Mouse (Mus musculus): ENCODE data around the gene Gsk3a. TPM values are rescaled to one million over a fixed set of nuclear protein-coding genes. Genes with fewer than 3 reads are reported as not detected.
A peak's percentile ranks its signal among the peaks of the same experiment; 100 is the strongest.

Gene Gsk3a
- polyA plus RNA-seq, 1 experiment from 2014 or later = 15.9 TPM

GRCm38 (mm10) chr7:25221102-25221883 is 16.4 kb downstream of the Gsk3a start, which contains the start of gene Zfp526:
Gene Zfp526, plus strand, starts transcription at chr7:25221425.
- WGBS = under 1% methylated on average over 45 of the region's 45 CpGs
- peak; percentile 93 for ATAC-seq (ENCODE audit: insufficient number of reproducible peaks, insufficient read depth, low FRiP score, low read depth)
- Histone ChIP-seq H3K4me2 (replicated peaks; ENCODE audit: low read depth, low read length) (peak within 1 kb of the TSS; percentile 87), H3K27ac (ENCODE audit: low read length) (peak within 1 kb of the TSS; percentile 87), H3K4me1 (ENCODE audit: control insufficient read depth, insufficient read depth, low read length) (peaks cover 25% of the 10 kb centered on the region), H3K36me3 (ENCODE audit: control insufficient read depth, insufficient read depth, low read length) (peaks cover 14% of the 10 kb centered on the region), H3K9me3 (ENCODE audit: control insufficient read depth, low read depth, low read length) (no peaks in the 10 kb centered on the region), H3K27me3 (ENCODE audit: control insufficient read depth, insufficient read depth, low read length) (no peaks in the 10 kb centered on the region), H3K4me3 (ENCODE audit: low read depth, low read length) (peak within 1 kb of the TSS; percentile 52), H3K9ac (replicated peaks; ENCODE audit: low read depth, low read length) (peak within 1 kb of the TSS; percentile 45)

- Histone ChIP-seq H3K4me2 (replicated peaks; ENCODE audit: low read depth, low read length) (peak within 1 kb of the TSS; percentile 87), H3K4me3 (ENCODE audit: low read depth, low read length) (peak within 1 kb of the TSS; percentile 52), H3K27ac (ENCODE audit: low read length) (peak within 1 kb of the TSS; percentile 87), H3K27me3 (ENCODE audit: control insufficient read depth, insufficient read depth, low read length) (no peaks in the 10 kb centered on the region), H3K9me3 (ENCODE audit: control insufficient read depth, low read depth, low read length) (no peaks in the 10 kb centered on the region), H3K4me1 (ENCODE audit: control insufficient read depth, insufficient read depth, low read length) (peaks cover 25% of the 10 kb centered on the region), H3K36me3 (ENCODE audit: control insufficient read depth, insufficient read depth, low read length) (peaks cover 7% of the 10 kb centered on the region), H3K9ac (replicated peaks; ENCODE audit: low read depth, low read length) (peak within 1 kb of the TSS; percentile 45)
- 6% methylated on average over 20 of the region's 20 CpGs for WGBS
- ATAC-seq (ENCODE audit: insufficient number of reproducible peaks, insufficient read depth, low FRiP score, low read depth) = no peak
These were observed 17.1 kb downstream of the Gsk3a start, which contains the start of gene Dedd2 for GRCm38 (mm10) chr7:25220457-25221101. Gene Dedd2, minus strand, starts transcription at chr7:25220615.

GRCm38 (mm10) chr7:25219756-25220456 is 17.7 kb downstream of the Gsk3a start:
- H3K9me3 ChIP-seq (ENCODE audit: control insufficient read depth, low read depth, low read length) = no peaks in the 10 kb centered on the region
- peaks cover 25% of the 10 kb centered on the region for H3K4me1 ChIP-seq (ENCODE audit: control insufficient read depth, insufficient read depth, low read length)
- H3K4me3 ChIP-seq (ENCODE audit: low read depth, low read length) = peak overlapping the region; percentile 52
- 3% methylated on average over 31 of the region's 31 CpGs for WGBS
- peak overlapping the region; percentile 18; the same call in 1 of the 2 replicates for H3K9ac ChIP-seq (replicated peaks; ENCODE audit: low read depth, low read length)
- peak overlapping the region; percentile 87 for H3K4me2 ChIP-seq (replicated peaks; ENCODE audit: low read depth, low read length)
- H3K36me3 ChIP-seq (ENCODE audit: control insufficient read depth, insufficient read depth, low read length) = peaks cover under 1% of the 10 kb centered on the region
- peak; percentile 72 for ATAC-seq (ENCODE audit: insufficient number of reproducible peaks, insufficient read depth, low FRiP score, low read depth)
- H3K27ac ChIP-seq (ENCODE audit: low read length) = peak overlapping the region; percentile 74; the same call in 1 of the 2 replicates
- H3K27me3 ChIP-seq (ENCODE audit: control insufficient read depth, insufficient read depth, low read length) = no peaks in the 10 kb centered on the region

- under 1% methylated on average over 16 of the region's 16 CpGs for WGBS
- H3K9ac ChIP-seq (replicated peaks; ENCODE audit: low read depth, low read length) = peak overlapping the region; percentile 18; the same call in 1 of the 2 replicates
- H3K4me2 ChIP-seq (replicated peaks; ENCODE audit: low read depth, low read length) = peak overlapping the region; percentile 87
- peaks cover 25% of the 10 kb centered on the region for H3K4me1 ChIP-seq (ENCODE audit: control insufficient read depth, insufficient read depth, low read length)
- no peaks in the 10 kb centered on the region for H3K27me3 ChIP-seq (ENCODE audit: control insufficient read depth, insufficient read depth, low read length)
- peak overlapping the region; percentile 74; the same call in 1 of the 2 replicates for H3K27ac ChIP-seq (ENCODE audit: low read length)
- ATAC-seq (ENCODE audit: insufficient number of reproducible peaks, insufficient read depth, low FRiP score, low read depth) = peak; percentile 4; the same call in 1 of the 2 replicates
- H3K4me3 ChIP-seq (ENCODE audit: low read depth, low read length) = peak overlapping the region; percentile 52
- H3K9me3 ChIP-seq (ENCODE audit: control insufficient read depth, low read depth, low read length) = no peaks in the 10 kb centered on the region
- no peaks in the 10 kb centered on the region; the same call in 1 of the 2 replicates for H3K36me3 ChIP-seq (ENCODE audit: control insufficient read depth, insufficient read depth, low read length)
These were observed 18.3 kb downstream of the Gsk3a start for GRCm38 (mm10) chr7:25219416-25219750.

- H3K36me3 ChIP-seq (ENCODE audit: control insufficient read depth, insufficient read depth, low read length) = no peaks in the 10 kb centered on the region
- peak overlapping the region; percentile 87 for H3K4me2 ChIP-seq (replicated peaks; ENCODE audit: low read depth, low read length)
- H3K9ac ChIP-seq (replicated peaks; ENCODE audit: low read depth, low read length) = peak overlapping the region; percentile 55
- no peaks in the 10 kb centered on the region for H3K27me3 ChIP-seq (ENCODE audit: control insufficient read depth, insufficient read depth, low read length)
- peak overlapping the region; percentile 52 for H3K4me3 ChIP-seq (ENCODE audit: low read depth, low read length)
- peak; percentile 30; the same call in 1 of the 2 replicates for ATAC-seq (ENCODE audit: insufficient number of reproducible peaks, insufficient read depth, low FRiP score, low read depth)
- WGBS = under 1% methylated on average over 53 of the region's 53 CpGs
- H3K27ac ChIP-seq (ENCODE audit: low read length) = peak overlapping the region; percentile 74; the same call in 1 of the 2 replicates
- H3K4me1 ChIP-seq (ENCODE audit: control insufficient read depth, insufficient read depth, low read length) = peaks cover 25% of the 10 kb centered on the region
- no peaks in the 10 kb centered on the region for H3K9me3 ChIP-seq (ENCODE audit: control insufficient read depth, low read depth, low read length)
These were observed 18.8 kb downstream of the Gsk3a start for GRCm38 (mm10) chr7:25218705-25219415.

GRCm38 (mm10) chr7:25217653-25218395 is 19.8 kb downstream of the Gsk3a start:
- Histone ChIP-seq H3K4me3 (ENCODE audit: low read depth, low read length) (peak overlapping the region; percentile 52; the same call in 1 of the 2 replicates), H3K4me1 (ENCODE audit: control insufficient read depth, insufficient read depth, low read length) (peaks cover 25% of the 10 kb centered on the region), H3K4me2 (replicated peaks; ENCODE audit: low read depth, low read length) (peak overlapping the region; percentile 87), H3K9ac (replicated peaks; ENCODE audit: low read depth, low read length) (no peak overlapping the region), H3K36me3 (ENCODE audit: control insufficient read depth, insufficient read depth, low read length) (no peaks in the 10 kb centered on the region), H3K27ac (ENCODE audit: low read length) (no peak overlapping the region), H3K27me3 (ENCODE audit: control insufficient read depth, insufficient read depth, low read length) (no peaks in the 10 kb centered on the region), H3K9me3 (ENCODE audit: control insufficient read depth, low read depth, low read length) (no peaks in the 10 kb centered on the region)
- 55% methylated on average over 12 of the region's 12 CpGs for WGBS
- no peak for ATAC-seq (ENCODE audit: insufficient number of reproducible peaks, insufficient read depth, low FRiP score, low read depth)

GRCm38 (mm10) chr7:25214172-25214571 is 23.5 kb downstream of the Gsk3a start:
- H3K27me3 ChIP-seq (ENCODE audit: control insufficient read depth, insufficient read depth, low read length) = no peaks in the 10 kb centered on the region
- H3K4me3 ChIP-seq (ENCODE audit: low read depth, low read length) = no peak overlapping the region
- no peak overlapping the region for H3K27ac ChIP-seq (ENCODE audit: low read length)
- H3K4me2 ChIP-seq (replicated peaks; ENCODE audit: low read depth, low read length) = no peak overlapping the region
- ATAC-seq (ENCODE audit: insufficient number of reproducible peaks, insufficient read depth, low FRiP score, low read depth) = no peak
- no peak overlapping the region for H3K9ac ChIP-seq (replicated peaks; ENCODE audit: low read depth, low read length)
- peaks cover 7% of the 10 kb centered on the region; the same call in 1 of the 2 replicates for H3K4me1 ChIP-seq (ENCODE audit: control insufficient read depth, insufficient read depth, low read length)
- H3K9me3 ChIP-seq (ENCODE audit: control insufficient read depth, low read depth, low read length) = no peaks in the 10 kb centered on the region
- peaks cover 6% of the 10 kb centered on the region; the same call in 1 of the 2 replicates for H3K36me3 ChIP-seq (ENCODE audit: control insufficient read depth, insufficient read depth, low read length)
- WGBS = 83% methylated on average over 2 of the region's 2 CpGs

All from stomach, embryonic 14.5 days (tissue).